Mouse (Mus musculus) spleen, adult 2 months (tissue): Measurements from ENCODE around the gene Pid1.

ENCODE experiments used
- CTCF ChIP-seq: fragments of 200-500 bp; IDR thresholded peaks from 2 replicates; pipeline ENCODE4 v1.5.1; 2011; ENCODE audit warnings: mild to moderate bottlenecking, inconsistent platforms; ENCODE audit not compliant: insufficient read depth, insufficient read length, insufficient replicate concordance; ENCODE audit errors: extremely low read depth
- POLR2A ChIP-seq: fragments of 200-500 bp; IDR thresholded peaks from 2 replicates; pipeline ENCODE4 v1.6.1; 2011; ENCODE audit warnings: low read depth, low read length, inconsistent platforms

GRCm38 (mm10) chr1:84131799-84132198 lies 232.2 kb downstream of the Pid1 start:
- TF ChIP-seq CTCF (no peak), POLR2A (no peak)
